Mouse (Mus musculus) embryonic facial prominence, embryonic 11.5 days (tissue): ENCODE data around the gene Slc6a9. TPM values are rescaled to one million over a fixed set of nuclear protein-coding genes. Genes with fewer than 3 reads are reported as not detected.

Experiments
- ATAC-seq: fragments of 200-750 bp; cut with Nextera tagmentation; replicated peaks from 2 replicates; pipeline ENCODE4 v1.8.0; 2017; ENCODE audit warnings: low read depth; ENCODE audit not compliant: insufficient number of reproducible peaks, low FRiP score, low TSS enrichment
- DNase-seq: peaks from one replicate; pipeline ENCODE4 v3.0.0-alpha.2; 2015; ENCODE audit warnings: low spot score
- H3K27ac ChIP-seq: fragments of 300-500 bp; sonication (generic); replicated peaks from 2 replicates; pipeline ENCODE4 v1.5.1; 2014; ENCODE audit warnings: mild to moderate bottlenecking, low read depth, low read length, control low read depth
- H3K27me3 ChIP-seq: fragments of 300-500 bp; sonication (generic); 2 replicates; pipeline ENCODE4 v1.6.1; 2014; ENCODE audit warnings: mild to moderate bottlenecking, low read length, moderate library complexity, mixed read lengths; ENCODE audit not compliant: control insufficient read depth, insufficient read depth
- H3K36me3 ChIP-seq: fragments of 300-500 bp; sonication (generic); replicated peaks from 2 replicates; pipeline ENCODE4 v1.6.1; 2014; ENCODE audit warnings: low read depth, mild to moderate bottlenecking, low read length, moderate library complexity, mixed read lengths; ENCODE audit not compliant: control insufficient read depth, insufficient read depth
- H3K4me1 ChIP-seq: fragments of 300-500 bp; sonication (generic); 2 replicates; pipeline ENCODE4 v1.6.1; 2014; ENCODE audit warnings: low read length, mixed read lengths; ENCODE audit not compliant: control insufficient read depth, insufficient read depth
- H3K4me2 ChIP-seq: fragments of 300-500 bp; sonication (generic); 2 replicates; pipeline ENCODE4 v1.6.1; 2014; ENCODE audit warnings: low read depth, mild to moderate bottlenecking, control low read depth, low read length, moderate library complexity
- H3K4me3 ChIP-seq: fragments of 300-500 bp; sonication (generic); 2 replicates; pipeline ENCODE4 v1.5.1; 2014; ENCODE audit warnings: low read depth, low read length, control low read depth
- H3K9ac ChIP-seq: fragments of 300-500 bp; sonication (generic); replicated peaks from 2 replicates; pipeline ENCODE4 v1.6.1; 2014; ENCODE audit warnings: mild to moderate bottlenecking, control low read depth, low read length
- H3K9me3 ChIP-seq: fragments of 300-500 bp; sonication (generic); replicated peaks from 2 replicates; pipeline ENCODE4 v1.6.1; 2016; ENCODE audit warnings: mild to moderate bottlenecking, low read length, inconsistent platforms, mixed read lengths; ENCODE audit not compliant: control insufficient read depth
- WGBS: fragments of 180-500 bp; shearing (Covaris S2); extraction: QIAGEN DNeasy Blood & Tissue Kit; methylation state at CpG from one replicate; pipeline ENCODE4 v1.1.7; 2014; 5-methylcytosine and 5-hydroxymethylcytosine counted together
- polyA plus RNA-seq: library from polyadenylated mRNA; unstranded; fragments of >200 nt; fragmentation: Nextera tagmentation; extraction: Ambion mirVana; gene quantifications from 2 replicates; pipeline ENCODE4 v1.2.1, GENCODE M21; 2014

Gene Slc6a9
- polyA plus RNA-seq, 1 experiment from 2014 or later, result 5.3 TPM

DNA sequence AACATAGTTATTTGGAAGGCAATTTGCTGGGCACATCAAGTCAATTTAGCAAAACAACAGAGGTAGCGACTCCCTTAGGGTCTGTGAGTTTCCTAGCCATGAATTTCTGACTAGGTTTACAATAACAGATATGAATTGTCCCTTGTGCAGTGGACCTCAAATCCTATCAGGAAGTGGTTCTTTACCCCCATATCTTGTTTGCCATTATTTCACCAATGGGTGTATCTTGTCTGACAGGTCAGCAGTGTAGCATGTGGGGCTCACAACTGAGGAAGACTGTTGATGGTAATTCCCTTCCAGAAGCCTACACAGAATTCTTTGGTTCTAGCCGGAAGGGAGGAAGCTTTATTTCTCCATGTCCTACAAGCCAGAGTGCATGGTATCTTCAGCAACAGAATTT lies 87.1 kb downstream of the Slc6a9 start:
- peaks cover 11% of the 10 kb centered on the region for H3K27me3 ChIP-seq
- 87% methylated on average over 2 of the region's 2 CpGs for WGBS
- H3K4me1 ChIP-seq, result no peaks in the 10 kb centered on the region
- DNase-seq (no peak), ATAC-seq (no peak)
- H3K9ac ChIP-seq, result no peak overlapping the region
- no peak overlapping the region for H3K27ac ChIP-seq
- H3K4me2 ChIP-seq, result no peak overlapping the region
- no peaks in the 10 kb centered on the region; the same call in 1 of the 2 replicates for H3K9me3 ChIP-seq
- H3K36me3 ChIP-seq, result no peaks in the 10 kb centered on the region
- H3K4me3 ChIP-seq, result no peak overlapping the region

DNA sequence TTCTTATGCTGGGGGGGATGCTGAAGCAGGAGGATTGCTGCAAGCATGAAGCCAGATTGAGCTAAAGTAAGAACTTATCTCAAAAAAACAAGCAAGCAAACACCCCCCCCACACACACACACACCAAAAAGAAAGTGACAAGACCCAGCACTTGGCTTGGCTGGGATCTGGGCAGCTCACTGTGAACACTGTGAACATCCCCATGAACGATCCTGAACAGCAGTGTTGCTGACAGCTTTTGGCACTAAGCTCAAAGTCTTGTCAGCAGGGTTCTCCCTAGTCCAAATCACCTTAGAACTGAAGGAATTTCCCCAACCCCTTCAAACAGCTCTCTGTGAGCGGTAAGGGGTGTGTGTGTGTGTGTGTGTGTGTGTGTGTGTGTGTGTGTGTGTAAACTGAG lies 89.1 kb downstream of the Slc6a9 start:
- ATAC-seq, result no peak
- H3K36me3 ChIP-seq, result no peaks in the 10 kb centered on the region
- H3K27ac ChIP-seq, result no peak overlapping the region
- no peak overlapping the region for H3K4me3 ChIP-seq
- no peak overlapping the region for H3K9ac ChIP-seq
- no peak for DNase-seq
- peaks cover 30% of the 10 kb centered on the region for H3K27me3 ChIP-seq
- peaks cover 2% of the 10 kb centered on the region; the same call in 1 of the 2 replicates for H3K4me1 ChIP-seq
- H3K9me3 ChIP-seq, result no peaks in the 10 kb centered on the region; the same call in 1 of the 2 replicates
- no peak overlapping the region for H3K4me2 ChIP-seq
- 79% methylated on average over 2 of the region's 2 CpGs for WGBS

Other genes with a start within 250 kb of the Slc6a9 start
- 89.6 and 89.9 TPM in 2 replicates for gene Dmap1, start 152.2 kb upstream of the Slc6a9 start, polyA plus RNA-seq
- gene Gm12845, start 110.1 kb upstream of the Slc6a9 start, polyA plus RNA-seq, result not detected in 2 replicates
- gene Klf17, start 68.9 kb upstream of the Slc6a9 start, polyA plus RNA-seq, result not detected in 2 replicates
- 0.86 and 1.6 TPM in 2 replicates for gene Ccdc24, start 38.1 kb downstream of the Slc6a9 start, polyA plus RNA-seq
- gene B4galt2, start 49.0 kb downstream of the Slc6a9 start, polyA plus RNA-seq, result 24.9 and 26.5 TPM in 2 replicates
- 154 and 177 TPM in 2 replicates for gene Atp6v0b, start 52.8 kb downstream of the Slc6a9 start, polyA plus RNA-seq
- 20.8 and 23.8 TPM in 2 replicates for gene Dph2, start 57.5 kb downstream of the Slc6a9 start, polyA plus RNA-seq
- 41.0 and 43.6 TPM in 2 replicates for gene Ipo13, start 80.5 kb downstream of the Slc6a9 start, polyA plus RNA-seq
- gene Artn, start 95.3 kb downstream of the Slc6a9 start, polyA plus RNA-seq, result 2.0 and 2.6 TPM in 2 replicates